Mouse (Mus musculus) activated CD4-positive, CD25-positive, alpha-beta regulatory T cell, adult 4 months (primary cell): ENCODE measurements around the gene Colgalt1. TPM values are rescaled to one million over a fixed set of nuclear protein-coding genes. Genes with fewer than 3 reads are reported as not detected.

Experiments
- ATAC-seq: one replicate; pipeline ENCODE4 v1.8.0; 2017
- polyA plus RNA-seq, 2 experiments: library from polyadenylated mRNA; unstranded; fragments of 100-300 nt; shearing (Covaris generic); gene quantifications; one replicate each; pipeline ENCODE4 v1.2.1; 2017

The Colgalt1 gene
- polyA plus RNA-seq, 2 experiments from 2014 or later = 10.5 to 11.4 TPM

GRCm38 (mm10) chr8:71629096-71629697 is 18.4 kb downstream of the Colgalt1 start:
- ATAC-seq = peak; percentile 78

GRCm38 (mm10) chr8:71629781-71630212 is 19.0 kb downstream of the Colgalt1 start:
- no peak for ATAC-seq

DNA sequence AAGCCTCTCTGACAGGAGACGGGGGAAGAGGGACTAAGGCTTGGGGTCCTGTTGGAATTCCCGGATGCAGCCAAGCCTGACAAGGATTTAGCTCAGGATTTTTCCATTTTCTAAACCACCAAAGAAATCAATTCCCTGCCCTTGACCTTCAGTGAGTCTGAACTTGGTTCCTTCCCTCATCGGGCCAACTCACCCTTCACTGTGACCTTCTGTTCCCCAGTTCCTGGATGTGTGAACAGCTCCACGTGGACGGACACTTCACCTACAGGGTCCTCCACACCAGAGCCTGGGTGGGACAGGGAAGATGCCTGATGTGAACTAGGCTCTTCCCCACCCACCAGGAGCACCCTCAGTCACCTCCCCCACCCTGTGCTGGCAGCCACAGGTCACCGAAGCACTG is 20.0 kb downstream of the Colgalt1 start:
- no peak for ATAC-seq

GRCm38 (mm10) chr8:71631897-71632296 is 21.1 kb downstream of the Colgalt1 start:
- no peak for ATAC-seq

- ATAC-seq = no peak
These were observed 22.4 kb downstream of the Colgalt1 start for GRCm38 (mm10) chr8:71633164-71633563.

GRCm38 (mm10) chr8:71633981-71634667 is 23.3 kb downstream of the Colgalt1 start:
- ATAC-seq = peak; percentile 68

DNA sequence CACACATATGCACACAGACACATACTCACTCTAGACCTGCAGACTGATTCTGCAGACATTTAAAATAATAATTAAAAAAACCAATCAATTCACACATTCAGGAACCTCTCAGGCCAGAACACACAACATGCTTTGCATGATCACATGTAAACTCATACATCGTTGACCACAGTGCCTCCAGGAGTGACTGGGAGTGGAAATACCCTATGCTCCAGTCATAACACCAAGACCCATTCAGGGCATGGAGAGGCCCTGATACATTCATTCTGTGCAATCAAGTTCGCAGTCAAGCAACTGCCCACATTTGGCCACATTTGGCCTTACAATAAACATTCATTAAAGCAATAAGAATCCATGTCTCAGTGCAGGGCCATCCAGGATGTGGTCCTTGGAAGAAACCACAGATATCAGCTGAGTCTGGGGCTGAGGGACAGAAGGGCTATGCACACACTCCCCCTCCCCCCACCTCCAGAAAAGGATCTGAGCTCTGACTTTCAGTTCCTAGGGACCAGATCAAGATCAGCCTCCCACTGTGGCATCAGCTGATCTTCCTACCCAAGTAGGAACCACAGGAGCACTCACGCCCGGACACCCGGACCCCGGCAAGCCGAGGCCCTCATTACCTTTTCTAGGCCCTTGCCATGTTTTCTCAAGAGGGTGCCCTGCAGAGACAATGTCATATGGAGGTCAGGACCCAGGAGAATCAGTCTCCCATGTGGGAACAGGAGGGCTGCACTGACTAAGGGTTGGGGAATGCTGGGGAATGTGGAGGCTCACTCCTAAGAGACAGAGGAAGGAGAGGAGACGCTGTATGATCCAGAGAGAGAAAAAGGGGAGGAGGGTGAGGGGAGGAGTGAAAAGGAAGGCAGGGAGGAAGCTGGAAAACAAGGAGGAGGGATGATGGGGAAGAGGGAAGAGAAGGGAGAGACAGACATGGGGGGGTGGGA is 26.6 kb downstream of the Colgalt1 start:
- no peak for ATAC-seq

- no peak for ATAC-seq
These were observed 27.5 kb downstream of the Colgalt1 start for GRCm38 (mm10) chr8:71638321-71638720.

GRCm38 (mm10) chr8:71639318-71639717 is 28.5 kb downstream of the Colgalt1 start:
- ATAC-seq = no peak

DNA sequence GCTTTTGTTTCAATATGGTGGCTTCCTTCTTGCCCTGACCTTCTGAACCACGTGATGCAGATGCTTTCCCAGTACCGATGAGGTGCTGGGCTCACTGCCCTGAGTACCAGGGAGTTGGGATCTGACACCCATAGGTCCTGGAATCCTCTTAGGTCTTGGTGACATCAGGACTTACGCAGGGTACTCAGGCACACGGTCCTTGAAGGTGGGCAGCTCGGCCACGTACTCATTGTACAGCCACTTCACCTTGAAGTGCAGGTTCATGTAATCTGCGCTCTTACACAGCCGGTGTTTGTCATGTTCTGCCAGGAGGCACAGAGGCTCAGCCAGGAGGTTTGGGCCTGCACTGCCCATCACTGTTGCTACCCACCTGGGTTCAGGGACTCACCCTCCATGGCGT is 34.7 kb downstream of the Colgalt1 start:
- ATAC-seq = no peak

GRCm38 (mm10) chr8:71654600-71654999 is 43.8 kb downstream of the Colgalt1 start:
- no peak for ATAC-seq

DNA sequence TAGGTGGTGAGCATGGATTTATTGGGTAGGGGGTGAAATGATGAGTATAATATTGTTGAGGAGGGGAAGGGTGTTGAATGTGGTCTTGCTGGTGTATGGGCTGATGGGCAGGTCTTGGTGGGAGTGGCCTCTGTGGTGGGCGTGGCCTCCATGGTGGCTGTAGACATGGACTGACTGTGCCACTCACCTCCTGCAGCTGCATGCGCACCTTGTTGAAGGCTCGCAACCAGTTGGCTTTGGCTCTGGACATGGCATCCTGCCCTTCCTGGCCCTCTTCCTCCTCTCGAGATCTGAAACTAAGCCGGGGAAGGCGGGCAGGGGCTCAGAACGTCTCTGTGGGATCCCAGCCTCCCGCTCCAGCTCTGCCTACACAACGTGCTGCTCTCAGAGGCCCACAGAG is 47.0 kb downstream of the Colgalt1 start:
- ATAC-seq = no peak

DNA sequence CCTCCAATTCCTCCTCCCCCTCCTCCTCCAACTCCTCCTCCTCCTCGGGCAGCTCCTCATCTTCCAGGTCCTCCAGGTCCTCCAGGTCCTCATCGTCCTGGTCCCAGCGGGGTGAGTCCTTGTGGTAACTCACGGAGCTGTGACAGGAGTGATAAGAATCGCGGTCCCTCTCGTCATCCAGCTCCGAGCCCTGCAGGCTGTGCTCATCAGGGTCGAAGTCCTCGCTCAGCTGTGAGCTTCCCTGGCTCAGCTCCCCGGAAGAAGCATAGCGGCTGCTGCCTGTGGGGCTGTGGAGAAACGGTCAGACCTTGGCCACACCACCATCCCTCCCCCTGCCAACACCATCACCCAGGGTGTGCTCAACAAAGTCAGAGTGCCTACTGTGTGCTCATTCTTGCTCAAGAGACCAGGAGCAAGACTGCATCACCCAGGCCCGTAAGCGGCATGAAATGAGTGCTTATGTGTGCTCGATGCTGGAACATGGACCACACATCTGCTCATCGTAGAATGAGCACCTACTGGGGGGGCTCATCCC is 47.8 kb downstream of the Colgalt1 start:
- no peak for ATAC-seq

DNA sequence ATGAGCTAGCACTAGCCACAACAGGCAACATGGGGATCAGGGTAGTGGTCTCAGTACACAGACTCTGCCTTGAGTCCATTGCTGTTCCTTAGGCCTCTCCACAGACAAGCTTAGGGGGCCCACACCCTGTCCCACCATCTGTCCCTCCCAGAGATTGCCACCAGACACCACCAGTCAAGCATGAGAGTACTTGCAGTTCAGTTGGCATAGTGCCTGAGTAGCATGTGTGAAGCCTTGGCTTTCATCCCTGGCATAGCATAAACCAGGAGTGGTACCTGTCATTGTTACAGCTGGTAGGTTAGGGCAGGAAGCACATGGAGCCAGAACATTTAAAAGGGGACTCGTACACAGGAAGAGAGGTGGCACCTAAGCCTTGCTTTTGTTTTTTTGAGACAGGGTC is 49.0 kb downstream of the Colgalt1 start:
- no peak for ATAC-seq

DNA sequence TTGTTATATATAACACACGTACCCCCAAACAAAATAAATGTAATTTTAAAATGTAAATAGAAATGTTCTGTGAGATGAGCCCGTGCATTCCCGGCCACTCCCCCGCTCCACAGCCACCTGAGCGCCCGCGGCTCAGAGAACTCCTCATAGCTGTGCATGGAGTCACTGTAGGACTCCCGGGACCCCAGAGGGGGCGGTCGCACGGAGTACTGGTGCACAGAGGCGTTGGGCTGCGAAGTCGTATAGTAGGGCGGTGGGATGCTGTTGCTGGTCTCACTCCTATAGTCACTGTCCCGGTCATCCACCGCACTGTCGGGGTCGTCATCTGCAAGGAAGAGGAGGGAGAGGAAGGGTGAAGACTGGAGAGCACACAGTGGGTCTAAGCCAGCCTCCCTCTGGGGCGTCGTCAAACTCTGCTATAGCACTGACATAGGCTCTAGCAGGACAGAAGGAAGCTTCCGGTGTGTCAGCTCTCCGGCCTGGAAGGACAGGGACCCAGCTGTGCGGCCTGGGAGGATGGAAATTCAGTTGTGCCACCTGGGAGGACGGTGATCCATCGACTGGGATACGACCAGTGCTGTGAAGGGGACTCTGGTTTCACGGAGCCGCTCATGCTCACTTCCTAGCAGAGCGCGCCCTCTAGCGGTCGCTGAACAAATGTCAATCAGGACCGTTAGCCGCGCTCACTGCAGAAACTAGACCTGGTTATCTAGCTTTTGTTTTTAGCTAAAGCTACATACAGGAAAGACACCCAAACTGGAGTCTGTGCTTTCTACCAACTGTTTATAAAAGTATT is 49.7 kb downstream of the Colgalt1 start:
- peak; percentile 62 for ATAC-seq

- ATAC-seq = peak; percentile 40
These were observed 54.7 kb downstream of the Colgalt1 start for GRCm38 (mm10) chr8:71665331-71666130.

GRCm38 (mm10) chr8:71666855-71667254 is 56.1 kb downstream of the Colgalt1 start:
- no peak for ATAC-seq

- ATAC-seq = no peak
These were observed 56.5 kb downstream of the Colgalt1 start for GRCm38 (mm10) chr8:71667256-71667655.

- peak; percentile 76 for ATAC-seq
These were observed 57.6 kb downstream of the Colgalt1 start for GRCm38 (mm10) chr8:71668220-71668975.

DNA sequence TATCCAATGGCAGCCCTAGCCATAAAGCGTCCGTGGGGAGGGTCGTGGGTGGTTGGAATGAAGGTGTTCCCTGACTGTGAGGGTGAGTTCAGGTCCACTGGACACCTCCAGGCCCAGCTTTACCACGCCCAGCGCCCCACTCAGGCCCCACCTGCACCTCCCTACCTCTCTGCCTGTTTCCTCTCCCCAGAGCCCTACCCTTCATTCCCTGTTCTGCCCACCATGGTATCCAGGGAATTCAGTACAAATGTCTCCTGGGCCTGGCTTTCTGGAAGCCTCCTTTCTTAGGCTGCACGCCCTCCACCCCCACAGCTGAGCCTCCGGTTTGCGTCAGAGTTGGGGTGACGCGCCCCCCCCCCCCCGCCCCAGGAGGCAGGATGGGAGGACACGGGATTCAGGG is 59.4 kb downstream of the Colgalt1 start:
- ATAC-seq = no peak
